Mouse (Mus musculus) intestine, embryonic 14.5 days (tissue): ENCODE measurements around the gene Susd4. TPM values are rescaled to one million over a fixed set of nuclear protein-coding genes. Genes with fewer than 3 reads are reported as not detected.

Experiments used
- ATAC-seq: fragments of 200-750 bp; cut with Nextera tagmentation; replicated peaks from 2 replicates; pipeline ENCODE4 v1.8.0; 2017; ENCODE audit warnings: low read depth, moderate number of reproducible peaks, moderate TSS enrichment, moderate library complexity; ENCODE audit not compliant: low FRiP score, low TSS enrichment
- DNase-seq: peaks from one replicate; pipeline ENCODE4 v3.0.0-alpha.2; 2018; ENCODE audit warnings: low spot score
- H3K27ac ChIP-seq: fragments of 300-500 bp; sonication (generic); 2 replicates; pipeline ENCODE4 v1.5.1; 2014; ENCODE audit warnings: low read depth, mild to moderate bottlenecking, control low read depth
- H3K27me3 ChIP-seq: fragments of 300-500 bp; sonication (generic); replicated peaks from 2 replicates; pipeline ENCODE4 v1.6.1; 2014; ENCODE audit warnings: low read length, control low read depth; ENCODE audit not compliant: control insufficient read depth, insufficient read depth
- H3K36me3 ChIP-seq: fragments of 300-500 bp; sonication (generic); 2 replicates; pipeline ENCODE4 v1.6.1; 2014; ENCODE audit warnings: low read length, control low read depth; ENCODE audit not compliant: control insufficient read depth, insufficient read depth
- H3K4me1 ChIP-seq: fragments of 300-500 bp; sonication (generic); replicated peaks from 2 replicates; pipeline ENCODE4 v1.6.1; 2014; ENCODE audit warnings: low read length, control low read depth, mixed read lengths; ENCODE audit not compliant: control insufficient read depth, insufficient read depth
- H3K4me2 ChIP-seq: fragments of 300-500 bp; sonication (generic); 2 replicates; pipeline ENCODE4 v1.6.1; 2014; ENCODE audit warnings: low read length
- H3K4me3 ChIP-seq: fragments of 300-500 bp; sonication (generic); 2 replicates; pipeline ENCODE4 v1.5.1; 2014; ENCODE audit warnings: low read depth, low read length, control low read depth, mixed read lengths
- H3K9ac ChIP-seq: fragments of 300-500 bp; sonication (generic); 2 replicates; pipeline ENCODE4 v1.6.1; 2014; ENCODE audit warnings: mild to moderate bottlenecking, low read length
- H3K9me3 ChIP-seq: fragments of 300-500 bp; sonication (generic); 2 replicates; pipeline ENCODE4 v1.6.1; 2016; ENCODE audit warnings: low read length, control low read depth; ENCODE audit not compliant: control insufficient read depth
- WGBS: fragments of 180-500 bp; shearing (Covaris S2); extraction: QIAGEN DNeasy Blood & Tissue Kit; methylation state at CpG from one replicate; pipeline ENCODE4 v1.1.7; 2014; 5-methylcytosine and 5-hydroxymethylcytosine counted together
- polyA plus RNA-seq: library from polyadenylated mRNA; unstranded; fragments of >200 nt; fragmentation: Nextera tagmentation; extraction: Ambion mirVana; gene quantifications from 2 replicates; pipeline ENCODE4 v1.2.1, GENCODE M21; 2014

The Susd4 gene
- polyA plus RNA-seq, 1 experiment from 2014 or later, result 24.5 TPM

GRCm38 (mm10) chr1:182818931-182819330, 55.3 kb downstream of the Susd4 start:
- peak; percentile 64; the same call in 1 of the 2 replicates for ATAC-seq
- no peaks in the 10 kb centered on the region for H3K9me3 ChIP-seq
- H3K36me3 ChIP-seq, result no peaks in the 10 kb centered on the region
- H3K9ac ChIP-seq, result no peak overlapping the region
- peaks cover 14% of the 10 kb centered on the region for H3K4me1 ChIP-seq
- WGBS, result 16% methylated on average over 10 of the region's 10 CpGs
- no peak overlapping the region for H3K4me3 ChIP-seq
- H3K4me2 ChIP-seq, result peak overlapping the region; percentile 30; the same call in 1 of the 2 replicates
- peak; percentile 58 for DNase-seq
- H3K27me3 ChIP-seq, result no peaks in the 10 kb centered on the region
- H3K27ac ChIP-seq, result peak overlapping the region; percentile 27; the same call in 1 of the 2 replicates

- ATAC-seq, result no peak
- DNase-seq, result no peak
- H3K4me3 ChIP-seq, result no peak overlapping the region
- peaks cover 29% of the 10 kb centered on the region for H3K4me1 ChIP-seq
- 80% methylated on average over 10 of the region's 10 CpGs for WGBS
- H3K9ac ChIP-seq, result no peak overlapping the region
- no peaks in the 10 kb centered on the region for H3K27me3 ChIP-seq
- no peaks in the 10 kb centered on the region for H3K36me3 ChIP-seq
- H3K9me3 ChIP-seq, result no peaks in the 10 kb centered on the region
- H3K4me2 ChIP-seq, result no peak overlapping the region
- no peak overlapping the region for H3K27ac ChIP-seq
Observed at GRCm38 (mm10) chr1:182822729-182823128, 59.1 kb downstream of the Susd4 start.

- Histone ChIP-seq H3K4me1 (peaks cover 26% of the 10 kb centered on the region), H3K9me3 (no peaks in the 10 kb centered on the region), H3K9ac (no peak overlapping the region), H3K36me3 (no peaks in the 10 kb centered on the region), H3K4me2 (no peak overlapping the region), H3K27ac (no peak overlapping the region), H3K4me3 (no peak overlapping the region), H3K27me3 (no peaks in the 10 kb centered on the region)
- ATAC-seq (no peak), DNase-seq (no peak)
- WGBS, result 64% methylated on average over 21 of the region's 21 CpGs
Observed at GRCm38 (mm10) chr1:182823723-182824421, 60.2 kb downstream of the Susd4 start.

- Histone ChIP-seq H3K4me2 (no peak overlapping the region), H3K4me1 (peaks cover 19% of the 10 kb centered on the region; the same call in 1 of the 2 replicates), H3K9me3 (no peaks in the 10 kb centered on the region), H3K36me3 (no peaks in the 10 kb centered on the region), H3K27ac (no peak overlapping the region), H3K27me3 (no peaks in the 10 kb centered on the region), H3K4me3 (no peak overlapping the region), H3K9ac (no peak overlapping the region)
- ATAC-seq (peak; percentile 43; the same call in 1 of the 2 replicates), DNase-seq (no peak)
- 28% methylated on average over 3 of the region's 3 CpGs for WGBS
Observed at GRCm38 (mm10) chr1:182826557-182826956, 62.9 kb downstream of the Susd4 start.

DNA sequence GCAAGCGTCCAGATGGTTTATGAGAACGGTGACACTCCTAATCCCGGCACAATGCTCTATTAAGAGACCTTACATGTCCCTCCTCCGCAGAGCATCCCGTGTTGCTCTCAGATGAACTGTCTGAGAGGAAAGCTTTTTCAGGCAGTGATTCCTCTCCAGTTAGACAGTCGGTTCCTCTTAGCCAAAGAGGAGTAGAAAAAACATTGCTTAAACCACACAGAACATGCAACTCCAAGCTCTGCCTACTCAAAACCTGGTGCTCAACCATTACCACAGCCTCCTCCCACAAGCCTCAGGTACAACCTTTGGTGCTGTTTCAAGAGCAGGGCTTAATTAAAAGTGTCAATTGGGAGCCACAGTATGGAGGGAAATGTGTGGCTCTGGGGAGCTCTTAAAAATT, 74.4 kb downstream of the Susd4 start:
- Histone ChIP-seq H3K36me3 (no peaks in the 10 kb centered on the region), H3K9me3 (no peaks in the 10 kb centered on the region), H3K27me3 (no peaks in the 10 kb centered on the region), H3K4me3 (no peak overlapping the region), H3K4me2 (no peak overlapping the region), H3K4me1 (peaks cover 8% of the 10 kb centered on the region), H3K9ac (no peak overlapping the region), H3K27ac (no peak overlapping the region)
- ATAC-seq (no peak), DNase-seq (no peak)
- 71% methylated on average over 6 of the region's 6 CpGs for WGBS

GRCm38 (mm10) chr1:182839332-182839929, 75.8 kb downstream of the Susd4 start:
- no peak for DNase-seq
- WGBS, result 79% methylated on average over 4 of the region's 4 CpGs
- Histone ChIP-seq H3K27ac (peak overlapping the region; percentile 29), H3K4me3 (no peak overlapping the region), H3K9ac (no peak overlapping the region), H3K36me3 (no peaks in the 10 kb centered on the region), H3K4me1 (peaks cover 8% of the 10 kb centered on the region), H3K9me3 (no peaks in the 10 kb centered on the region), H3K4me2 (no peak overlapping the region), H3K27me3 (no peaks in the 10 kb centered on the region)
- ATAC-seq, result no peak

GRCm38 (mm10) chr1:182840011-182840410, 76.4 kb downstream of the Susd4 start:
- no peak overlapping the region for H3K4me2 ChIP-seq
- peak overlapping the region; percentile 29 for H3K27ac ChIP-seq
- ATAC-seq (no peak), DNase-seq (no peak)
- H3K27me3 ChIP-seq, result no peaks in the 10 kb centered on the region
- no peaks in the 10 kb centered on the region for H3K9me3 ChIP-seq
- WGBS, result 47% methylated on average over 6 of the region's 6 CpGs
- H3K36me3 ChIP-seq, result no peaks in the 10 kb centered on the region
- peaks cover 8% of the 10 kb centered on the region for H3K4me1 ChIP-seq
- no peak overlapping the region for H3K4me3 ChIP-seq
- no peak overlapping the region for H3K9ac ChIP-seq

GRCm38 (mm10) chr1:182840606-182841005, 76.9 kb downstream of the Susd4 start:
- no peaks in the 10 kb centered on the region for H3K27me3 ChIP-seq
- H3K9ac ChIP-seq, result no peak overlapping the region
- ATAC-seq (no peak), DNase-seq (no peak)
- peaks cover 8% of the 10 kb centered on the region for H3K4me1 ChIP-seq
- H3K27ac ChIP-seq, result no peak overlapping the region
- 78% methylated on average over 6 of the region's 6 CpGs for WGBS
- no peaks in the 10 kb centered on the region for H3K36me3 ChIP-seq
- no peaks in the 10 kb centered on the region for H3K9me3 ChIP-seq
- H3K4me2 ChIP-seq, result no peak overlapping the region
- H3K4me3 ChIP-seq, result no peak overlapping the region

DNA sequence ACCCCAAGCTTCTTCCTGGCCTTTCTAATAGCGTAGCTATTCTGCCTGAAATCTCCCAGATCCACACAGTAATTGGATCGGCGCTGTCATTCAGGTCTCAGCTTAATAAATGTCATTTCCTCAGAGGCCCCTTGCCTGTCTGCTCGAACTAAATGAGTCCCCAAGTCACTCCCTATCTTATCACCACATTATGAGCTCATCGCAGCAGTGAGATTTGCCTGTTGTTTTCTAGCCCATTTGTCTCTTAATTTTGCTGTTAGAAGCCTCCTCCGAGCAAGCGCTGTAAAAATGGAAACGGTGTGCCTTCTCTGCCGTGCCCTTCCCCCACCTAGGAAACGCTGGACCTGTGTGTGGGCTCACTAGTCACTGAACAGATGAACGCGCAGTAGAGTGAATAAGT, 85.9 kb downstream of the Susd4 start:
- DNase-seq (no peak), ATAC-seq (no peak)
- no peaks in the 10 kb centered on the region for H3K27me3 ChIP-seq
- WGBS, result 49% methylated on average over 12 of the region's 12 CpGs
- no peak overlapping the region for H3K27ac ChIP-seq
- no peak overlapping the region for H3K9ac ChIP-seq
- H3K9me3 ChIP-seq, result no peaks in the 10 kb centered on the region
- H3K4me1 ChIP-seq, result peaks cover 4% of the 10 kb centered on the region
- H3K36me3 ChIP-seq, result no peaks in the 10 kb centered on the region
- H3K4me3 ChIP-seq, result no peak overlapping the region
- H3K4me2 ChIP-seq, result no peak overlapping the region
